Mouse (Mus musculus) adrenal gland, postnatal 10 days (tissue): ENCODE data around the gene Hist1h2ac. TPM values are rescaled to one million over a fixed set of nuclear protein-coding genes. Genes with fewer than 3 reads are reported as not detected.
"Not testable (repeated sequence)": the region's sequence is repeated elsewhere in the genome, so short reads cannot be mapped to it uniquely, and the experiment has no call there.

ENCODE experiments used
- DNase-seq: peaks from one replicate; pipeline ENCODE4 v3.0.0; 2021; ENCODE audit warnings: mixed read lengths
- long read RNA-seq, 2 experiments: library from polyadenylated mRNA; stranded (forward); transcript quantifications; one replicate each; pipeline ENCODE4 v2.0.0; 2021
- total RNA-seq, 2 experiments: library from RNA; stranded (reverse); gene quantifications; 2 replicates each; pipeline ENCODE4 v1.2.3; 2021

The Hist1h2ac gene
- 1 to 10 TPM; 8.3 to 9.7 TPM for total RNA-seq
- long read RNA-seq, experiment 1 = 0 reads
- long read RNA-seq, experiment 2 = 0 reads

DNA sequence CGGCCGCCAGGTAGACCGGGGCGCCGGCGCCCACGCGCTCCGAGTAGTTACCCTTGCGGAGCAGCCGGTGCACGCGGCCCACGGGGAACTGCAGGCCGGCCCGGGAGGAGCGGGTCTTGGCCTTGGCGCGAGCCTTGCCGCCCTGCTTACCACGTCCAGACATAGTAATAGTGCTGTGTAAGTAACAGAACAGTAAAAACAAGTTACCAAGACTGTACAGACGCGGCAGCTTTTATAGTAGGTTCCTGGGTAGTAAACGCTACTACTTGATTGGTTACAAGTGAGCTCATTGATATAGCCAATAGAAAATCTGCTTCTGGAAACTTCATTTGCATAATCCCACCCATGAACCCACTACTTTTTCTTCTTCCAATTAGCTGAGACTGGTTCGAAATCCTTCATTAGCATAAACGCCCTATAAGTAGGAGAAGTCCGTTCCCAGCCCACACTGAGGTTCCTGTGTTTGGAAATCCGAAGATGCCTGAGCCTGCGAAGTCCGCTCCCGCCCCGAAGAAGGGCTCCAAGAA lies at the start of gene Hist1h2ac, which contains the start of gene Hist1h2bc:
TSS of gene Hist1h2ac (minus strand) at position 194 of the 527 bp plus-strand sequence.
TSS of gene Hist1h2bc (plus strand) at position 445 of the 527 bp plus-strand sequence.
- DNase-seq = peak; percentile 86

DNA sequence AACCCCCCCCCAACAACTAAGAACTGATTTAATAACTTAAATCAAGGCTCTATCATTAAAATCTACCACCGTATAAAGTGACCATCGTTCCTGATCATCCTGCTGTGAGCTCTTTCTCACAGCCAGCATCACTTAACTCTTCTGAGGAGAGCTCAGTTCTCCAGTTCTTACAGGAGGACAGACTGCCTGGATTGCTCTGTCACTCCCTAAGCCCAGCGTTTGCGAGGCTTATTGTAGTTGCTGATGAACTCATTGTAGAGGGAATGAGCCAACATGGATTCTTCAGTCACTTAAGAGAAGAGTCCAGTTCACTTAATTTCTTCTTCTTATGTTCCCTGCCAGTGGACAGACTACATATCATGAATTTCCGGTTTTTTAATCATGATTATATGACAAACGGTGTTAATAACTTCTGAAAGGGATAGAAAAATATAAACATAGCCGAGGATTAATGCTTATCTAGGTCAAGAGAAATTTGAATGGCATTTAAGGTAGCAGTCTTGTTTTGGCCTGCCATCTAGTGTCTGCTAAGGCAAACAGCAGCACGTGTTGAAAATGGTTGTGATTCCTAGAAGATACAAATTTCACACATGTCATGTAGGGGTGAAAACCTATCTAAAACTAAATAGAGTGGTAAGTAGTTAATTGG lies 48.5 kb upstream of the Hist1h2ac start:
- no peak for DNase-seq

DNA sequence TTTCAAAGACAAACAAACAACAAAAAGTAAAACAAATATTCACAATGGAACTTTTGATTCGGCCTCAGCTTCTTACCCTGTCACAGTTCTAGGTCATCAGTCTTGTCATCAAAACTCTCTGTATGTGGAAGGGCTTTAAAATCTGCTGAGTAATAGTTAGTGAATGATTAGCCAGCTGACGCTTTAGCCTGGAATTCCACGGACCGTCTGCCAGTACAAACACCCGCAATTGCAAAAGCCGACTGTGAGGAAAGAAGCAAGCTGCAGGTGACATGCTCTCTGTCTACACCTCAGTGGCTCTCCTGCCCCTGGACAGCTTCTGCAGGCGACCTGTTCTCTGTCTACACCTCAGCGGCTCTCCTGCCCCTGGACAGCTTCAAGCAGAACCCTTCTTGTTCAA lies 46.7 kb upstream of the Hist1h2ac start:
- DNase-seq = peak; percentile 52

DNA sequence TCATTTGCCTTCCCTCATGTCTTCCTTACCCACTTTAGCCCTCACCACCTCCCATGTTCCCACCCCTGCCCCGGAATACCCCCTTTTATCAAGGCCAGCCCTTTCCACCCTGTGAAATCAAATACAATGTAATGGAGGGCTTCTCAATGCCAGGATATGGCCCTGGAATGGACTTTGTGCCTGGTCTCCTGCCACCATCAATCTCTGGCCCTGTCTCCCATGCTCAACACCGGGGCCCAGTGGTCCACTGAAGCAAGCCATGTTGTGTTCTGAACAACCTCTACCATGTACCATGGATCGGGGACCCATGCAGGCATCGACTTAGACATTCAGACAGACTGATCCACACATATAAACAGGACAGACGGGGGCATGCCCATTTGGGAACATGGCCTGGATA lies 46.0 kb upstream of the Hist1h2ac start:
- DNase-seq = no peak

DNA sequence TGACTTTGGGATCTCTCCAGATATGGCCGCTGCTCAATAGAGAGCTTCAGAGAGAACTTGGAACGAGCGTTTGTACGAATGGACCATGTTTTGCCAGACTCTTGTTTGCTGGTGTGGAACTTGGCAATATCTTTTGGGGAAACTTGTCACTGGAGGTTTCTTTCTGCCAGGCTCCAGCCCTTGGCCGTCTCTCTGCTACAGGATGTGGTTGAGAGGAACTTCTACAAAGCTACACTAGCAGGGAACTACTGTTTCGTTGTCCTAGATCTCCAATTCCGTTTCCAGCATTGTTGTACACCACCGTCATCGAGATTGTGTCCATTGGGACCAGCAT lies 45.4 kb upstream of the Hist1h2ac start:
- no peak for DNase-seq

DNA sequence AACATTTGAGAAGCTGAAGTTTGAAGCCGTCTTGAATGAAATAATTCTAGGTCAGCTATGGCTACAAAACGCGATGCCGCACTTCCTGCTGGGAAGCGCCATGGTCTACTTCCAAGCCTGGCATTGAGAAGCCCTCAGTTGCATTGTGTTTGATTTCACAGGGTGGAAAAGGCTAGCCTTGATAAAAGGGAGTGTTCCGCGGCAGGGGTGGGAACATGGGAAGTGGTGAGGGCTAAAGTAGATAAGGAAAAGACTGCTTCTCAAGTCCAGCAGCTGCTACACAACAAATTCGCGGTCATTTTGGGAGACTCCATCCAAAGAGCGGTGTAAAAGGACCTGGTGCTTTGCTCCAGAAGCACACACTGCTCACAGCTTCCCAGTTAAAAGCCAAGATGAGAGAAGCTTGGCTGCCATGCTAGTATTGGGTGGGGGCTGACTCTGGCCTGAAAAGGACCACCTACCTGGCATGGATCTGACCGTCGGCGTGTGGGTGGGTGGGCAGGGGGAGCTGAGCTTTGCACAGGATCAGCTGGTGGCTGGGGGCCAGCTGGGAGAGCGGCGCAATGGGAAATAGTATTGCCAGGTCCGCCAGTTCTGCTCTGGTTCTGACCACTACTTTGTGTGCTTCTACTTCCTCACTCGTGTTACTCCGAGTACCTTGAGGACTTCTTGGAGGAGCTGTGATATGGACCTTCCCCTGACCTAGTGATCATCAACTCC lies 44.9 kb upstream of the Hist1h2ac start:
- no peak for DNase-seq

DNA sequence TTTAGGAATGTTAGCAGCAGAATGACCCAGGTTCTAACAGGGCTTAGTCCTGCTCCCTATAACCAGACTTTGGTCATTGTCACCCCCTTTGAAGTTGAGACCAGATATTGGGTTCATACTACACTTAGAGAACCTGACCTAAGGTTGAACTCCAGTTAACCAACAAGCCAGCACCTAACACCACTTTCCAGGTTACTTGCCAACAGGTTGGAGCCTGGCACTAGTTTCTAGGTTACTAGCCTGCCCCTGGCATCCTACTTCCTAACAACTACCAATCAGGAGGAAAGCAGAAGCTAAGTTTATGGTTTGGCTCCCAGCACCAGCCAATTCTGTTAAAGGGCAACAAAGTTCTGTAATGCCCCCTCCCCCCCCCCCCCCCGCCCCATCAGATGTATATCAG lies 41.5 kb upstream of the Hist1h2ac start:
- DNase-seq = no peak

DNA sequence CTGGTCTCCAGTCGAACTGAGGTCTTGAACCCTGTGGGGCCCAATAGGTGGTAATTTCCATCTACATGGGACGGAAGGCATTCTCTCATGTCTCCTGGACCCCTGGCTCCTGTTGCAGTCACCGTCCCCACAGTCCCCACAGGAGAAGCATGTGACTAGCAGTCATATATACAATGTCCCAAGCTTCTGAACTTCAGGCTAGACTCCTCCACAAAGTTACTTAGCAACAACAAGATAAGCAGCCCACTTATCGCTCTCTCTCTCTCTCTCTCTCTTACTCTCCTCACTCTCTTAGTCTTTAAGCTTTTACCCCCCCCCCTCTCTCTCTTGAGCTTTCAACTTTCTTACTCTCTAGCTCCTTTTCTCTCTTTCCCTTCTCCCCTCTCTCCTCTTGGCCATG lies 40.5 kb upstream of the Hist1h2ac start:
- DNase-seq = no peak

DNA sequence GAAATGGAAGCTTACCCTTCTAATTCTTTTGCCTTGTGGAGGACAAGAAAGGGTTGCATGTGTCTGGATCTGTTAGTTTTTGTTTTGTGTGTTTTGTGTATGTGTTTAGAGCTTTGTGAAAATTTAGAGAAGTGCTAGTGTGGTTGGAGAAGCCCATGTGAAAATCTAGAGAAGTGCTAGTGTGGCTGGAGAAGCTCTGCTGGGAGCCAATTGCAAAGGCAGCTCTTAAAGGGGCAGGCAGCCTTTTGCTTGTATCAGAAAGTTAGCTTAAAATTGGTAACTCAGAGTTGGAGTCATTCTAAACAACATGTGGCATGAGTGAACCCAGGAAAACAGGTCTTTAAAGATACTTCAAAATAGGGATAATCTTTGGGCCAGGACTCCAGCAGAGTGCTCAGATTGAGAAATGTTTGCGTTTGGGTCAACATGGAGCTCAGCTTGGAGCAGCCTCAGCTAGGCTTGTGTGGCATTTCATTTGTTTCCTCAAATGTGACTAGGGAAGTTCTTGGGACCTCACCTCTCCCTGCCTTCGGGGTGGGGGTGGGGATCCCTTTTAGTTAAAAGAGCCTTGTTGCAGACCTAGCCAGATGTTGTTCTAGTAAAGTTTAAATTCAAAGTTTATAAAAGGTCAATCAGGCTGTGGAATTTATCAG lies 34.0 kb upstream of the Hist1h2ac start:
- not testable (repeated sequence) for DNase-seq

DNA sequence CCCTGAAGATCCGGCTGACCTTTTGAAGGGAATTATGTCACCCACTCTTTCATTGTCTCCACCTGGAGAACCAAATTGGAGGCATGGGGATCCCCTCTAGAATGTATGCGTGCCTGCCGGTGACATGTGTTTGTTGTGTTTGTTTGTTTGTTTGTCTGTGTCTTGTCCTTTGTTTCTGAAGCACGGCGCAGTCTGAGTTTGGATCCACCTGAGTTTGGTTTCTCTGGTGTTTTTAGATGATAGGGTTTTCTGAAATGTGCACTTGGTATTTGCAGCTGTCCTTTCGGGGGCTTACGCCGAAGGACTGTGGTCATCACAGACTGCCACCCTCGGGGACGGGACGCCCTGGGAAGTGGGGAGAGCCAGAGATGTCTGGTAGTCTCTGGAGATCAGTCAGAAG lies 33.4 kb upstream of the Hist1h2ac start:
- no peak for DNase-seq

DNA sequence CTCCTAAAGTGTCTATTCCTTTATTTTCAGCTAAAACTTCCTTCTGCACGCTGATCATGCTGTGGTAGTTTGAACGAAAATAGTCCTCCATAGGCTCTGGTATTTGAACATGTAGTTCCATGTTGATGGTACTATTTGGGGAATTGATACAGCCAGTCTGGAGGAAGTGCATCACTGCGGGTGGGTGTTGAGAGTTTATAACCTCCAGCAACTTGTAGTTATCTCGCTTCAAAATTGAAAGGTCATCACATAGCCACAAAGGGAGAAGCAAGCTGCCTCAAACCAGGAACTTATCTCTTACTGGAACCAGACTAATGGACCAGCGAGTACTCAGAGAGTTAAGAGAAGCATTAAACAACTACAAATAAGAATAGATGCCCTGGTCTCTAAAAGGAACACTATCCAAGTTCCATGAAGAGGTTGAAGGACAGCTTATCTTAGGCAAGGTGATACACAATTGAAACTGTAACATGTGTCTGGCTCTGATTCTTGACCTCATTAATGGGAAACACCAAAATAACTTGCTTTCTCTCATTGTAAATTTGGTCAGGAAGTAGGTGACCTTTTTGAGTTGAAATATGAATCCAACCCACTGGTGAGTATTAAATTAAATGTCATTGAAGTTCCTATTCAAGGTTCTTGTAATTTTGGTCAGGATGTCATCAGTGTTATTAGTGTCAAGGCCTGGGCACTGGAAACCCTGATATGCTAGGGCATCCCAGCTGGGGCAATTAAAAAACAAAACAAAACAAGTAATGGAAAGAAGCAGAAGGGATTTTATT lies 32.7 kb upstream of the Hist1h2ac start:
- DNase-seq = no peak

DNA sequence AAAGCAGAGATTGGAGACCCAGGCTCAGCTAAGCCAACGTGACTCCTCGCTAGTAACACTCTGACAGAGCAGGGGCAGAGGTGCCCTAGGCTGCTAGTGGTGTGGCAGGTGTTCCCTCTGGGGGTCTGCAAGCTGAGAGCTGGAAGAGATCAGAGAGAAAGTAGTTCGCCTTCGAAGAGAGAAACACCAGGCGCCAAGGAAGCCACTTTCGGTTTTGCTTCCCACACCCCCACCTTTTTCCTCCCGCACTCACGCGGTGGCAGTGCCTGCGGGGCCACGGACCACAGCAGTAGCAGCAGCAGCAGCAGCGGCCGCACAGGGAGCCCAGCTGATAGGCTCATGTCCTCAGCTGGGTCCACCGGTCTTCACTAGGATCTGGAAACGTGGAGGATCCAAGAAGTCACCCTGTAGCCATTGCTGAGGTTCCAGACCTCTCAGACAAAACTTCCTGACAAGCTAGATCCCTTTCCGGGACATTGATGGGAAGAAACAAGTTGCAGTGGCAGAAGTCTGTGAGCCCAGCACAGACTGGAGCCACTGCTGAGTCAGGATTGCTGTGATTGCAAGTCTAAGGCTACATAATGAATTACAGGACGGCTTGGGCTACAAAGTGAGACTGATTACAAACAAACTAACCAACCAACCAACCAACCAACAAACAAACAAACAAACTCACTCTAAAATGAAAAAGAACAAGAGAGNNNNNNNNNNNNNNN lies 26.8 kb upstream of the Hist1h2ac start, which contains the start of gene Hfe:
TSS of gene Hfe (minus strand) at position 481 of the 716 bp plus-strand sequence.
- peak; percentile 74 for DNase-seq

DNA sequence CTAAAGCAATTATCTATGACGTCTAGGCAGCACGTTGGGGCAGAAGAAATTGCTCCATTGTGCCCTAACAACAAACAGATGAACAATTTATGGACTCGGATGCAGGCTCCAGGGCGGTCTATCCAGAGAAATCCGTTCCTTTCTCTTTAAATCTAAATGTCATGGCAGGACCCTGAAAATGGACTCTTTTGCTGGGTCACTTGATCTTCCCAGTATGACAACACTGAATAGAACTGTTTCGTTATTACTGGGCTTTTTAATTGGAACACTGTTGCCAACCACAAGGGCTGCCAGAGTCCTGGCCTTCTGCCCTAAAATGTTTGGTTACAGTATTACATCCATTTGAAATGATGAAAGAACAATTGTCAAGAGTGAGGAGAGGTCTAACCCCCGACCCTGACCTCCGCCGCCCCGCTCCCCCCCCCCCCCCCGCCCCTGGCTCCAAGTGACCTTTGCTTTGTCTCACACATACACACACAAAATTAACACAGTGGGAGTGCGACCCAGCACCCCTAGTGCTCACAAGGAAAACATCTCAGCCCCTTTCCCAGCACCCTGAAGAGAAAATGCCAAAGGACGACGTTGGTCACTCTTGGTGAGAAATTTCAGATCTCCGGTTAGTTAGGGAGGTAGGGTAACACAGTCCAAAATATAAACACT lies 26.1 kb upstream of the Hist1h2ac start:
- no peak for DNase-seq

DNA sequence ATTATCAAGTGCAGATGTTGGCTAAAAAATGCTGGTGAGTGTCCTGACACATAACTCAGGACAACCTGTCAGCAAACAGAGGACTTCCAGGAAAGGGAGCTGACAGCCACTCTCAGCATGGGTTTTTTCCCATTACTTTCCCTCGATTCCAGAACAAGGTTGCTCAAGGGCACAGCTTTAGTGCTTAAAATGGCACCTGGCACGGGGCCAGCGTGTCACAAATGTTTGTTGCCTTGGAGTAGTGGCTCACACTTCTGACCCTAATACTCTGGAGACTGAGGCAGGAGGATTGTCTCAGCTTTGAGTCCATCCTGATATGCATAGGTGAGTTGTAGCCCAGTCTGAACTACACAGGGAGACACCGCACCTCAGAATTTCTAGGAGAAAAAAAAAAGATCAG lies 24.9 kb upstream of the Hist1h2ac start:
- DNase-seq = peak; percentile 51

DNA sequence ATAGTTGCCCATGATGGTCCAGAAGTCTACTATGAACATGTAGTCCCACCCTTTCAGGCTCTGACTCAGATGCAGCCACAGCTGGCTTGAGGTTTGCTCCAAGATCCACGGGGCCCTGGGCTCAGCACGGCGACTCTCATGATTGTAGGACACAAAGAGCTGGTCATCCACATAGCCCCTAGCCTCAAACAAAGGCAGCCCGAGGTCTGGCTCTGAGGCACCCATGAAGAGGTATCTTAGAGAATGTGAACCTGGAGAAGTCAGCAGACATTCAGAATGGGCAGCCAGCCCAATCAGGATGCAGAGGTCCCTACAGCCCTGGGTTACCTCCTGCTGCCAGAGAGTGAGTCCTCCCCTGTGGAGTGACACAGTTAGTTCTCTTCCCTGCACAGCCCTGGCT lies 24.3 kb upstream of the Hist1h2ac start:
- no peak for DNase-seq

DNA sequence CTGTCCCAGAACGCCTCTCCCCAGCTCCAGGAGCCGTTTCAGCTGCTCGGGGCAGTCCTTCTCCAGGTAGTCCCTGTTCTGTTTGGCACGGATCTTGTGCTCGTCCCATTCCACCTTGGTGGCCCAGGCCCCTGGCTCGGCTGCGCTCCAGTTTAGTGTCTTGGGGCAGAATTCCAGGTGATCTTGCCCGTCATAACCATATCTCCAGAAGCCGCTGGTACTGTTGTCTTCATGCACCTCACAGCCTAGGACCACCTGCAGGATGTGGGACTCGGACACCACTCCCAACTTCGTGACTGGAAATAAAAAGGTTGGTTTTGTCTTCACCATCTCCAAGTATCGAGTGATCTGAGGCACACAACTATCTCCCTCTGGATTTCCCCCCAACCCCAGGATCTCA lies 23.0 kb upstream of the Hist1h2ac start:
- DNase-seq = no peak

DNA sequence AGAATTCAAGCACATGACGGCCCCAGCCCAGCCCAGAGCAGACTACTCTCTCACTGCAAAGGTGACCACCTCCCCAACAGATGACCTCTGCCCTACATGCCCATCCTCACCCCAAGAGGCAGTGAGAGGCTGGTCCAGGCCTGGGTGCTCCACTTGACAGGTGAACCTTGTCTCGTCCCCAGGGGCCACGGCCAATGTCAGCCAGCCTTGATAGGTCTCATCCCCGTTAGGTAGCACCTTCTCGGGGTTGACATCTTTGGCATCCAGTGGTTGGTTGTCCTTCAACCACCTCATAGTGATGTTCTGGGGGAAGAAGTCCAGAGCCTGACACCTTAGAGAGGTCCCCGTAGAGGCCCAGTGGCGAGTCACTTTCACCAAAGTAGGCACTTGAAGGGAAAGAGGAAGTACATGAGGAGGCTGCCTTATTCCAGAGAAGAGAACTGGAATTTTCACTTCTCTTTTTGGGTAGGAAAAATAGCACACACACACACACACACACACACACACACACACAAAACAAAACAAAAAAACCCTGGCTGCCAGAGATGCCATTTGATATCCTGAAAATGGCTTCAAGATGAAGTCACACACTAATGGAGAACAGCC lies 22.1 kb upstream of the Hist1h2ac start:
- no peak for DNase-seq

DNA sequence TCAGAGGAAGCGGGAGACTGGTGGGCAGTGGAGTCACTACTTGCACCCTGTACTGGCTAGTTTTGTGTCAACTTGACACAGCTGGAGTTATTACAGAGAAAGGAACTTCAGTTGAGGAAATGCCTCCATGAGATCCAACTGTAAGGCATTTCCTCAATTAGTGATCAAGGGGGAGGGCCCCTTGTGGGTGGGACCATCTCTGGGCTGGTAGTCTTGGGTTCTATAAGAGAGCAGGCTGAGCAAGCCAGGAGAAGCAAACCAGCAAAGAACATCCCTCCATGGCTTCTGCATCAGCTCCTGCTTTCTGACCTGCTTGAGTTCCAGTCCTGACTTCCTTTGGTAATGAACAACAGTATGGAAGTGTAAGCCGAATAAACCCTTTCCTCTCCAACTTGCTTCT lies 19.1 kb upstream of the Hist1h2ac start:
- not testable (repeated sequence) for DNase-seq

DNA sequence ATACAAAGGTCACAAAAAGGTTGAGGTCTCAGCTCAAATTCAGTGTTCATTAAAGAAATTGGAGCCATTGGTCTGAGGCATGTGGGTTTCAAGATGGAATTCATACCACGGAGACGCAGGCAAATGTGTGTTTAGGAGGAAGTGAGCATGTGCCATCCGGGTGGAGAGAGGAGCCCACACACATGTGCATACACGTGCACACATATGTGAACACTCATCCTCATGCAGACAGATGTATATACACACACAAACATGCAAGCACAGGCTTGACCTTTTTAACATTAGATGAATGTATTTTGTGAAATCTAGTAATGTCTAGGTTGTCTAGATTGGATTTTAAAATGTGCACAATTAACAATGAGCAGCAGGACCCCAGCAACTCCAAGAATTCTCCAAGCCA lies 18.5 kb upstream of the Hist1h2ac start:
- no peak for DNase-seq

DNA sequence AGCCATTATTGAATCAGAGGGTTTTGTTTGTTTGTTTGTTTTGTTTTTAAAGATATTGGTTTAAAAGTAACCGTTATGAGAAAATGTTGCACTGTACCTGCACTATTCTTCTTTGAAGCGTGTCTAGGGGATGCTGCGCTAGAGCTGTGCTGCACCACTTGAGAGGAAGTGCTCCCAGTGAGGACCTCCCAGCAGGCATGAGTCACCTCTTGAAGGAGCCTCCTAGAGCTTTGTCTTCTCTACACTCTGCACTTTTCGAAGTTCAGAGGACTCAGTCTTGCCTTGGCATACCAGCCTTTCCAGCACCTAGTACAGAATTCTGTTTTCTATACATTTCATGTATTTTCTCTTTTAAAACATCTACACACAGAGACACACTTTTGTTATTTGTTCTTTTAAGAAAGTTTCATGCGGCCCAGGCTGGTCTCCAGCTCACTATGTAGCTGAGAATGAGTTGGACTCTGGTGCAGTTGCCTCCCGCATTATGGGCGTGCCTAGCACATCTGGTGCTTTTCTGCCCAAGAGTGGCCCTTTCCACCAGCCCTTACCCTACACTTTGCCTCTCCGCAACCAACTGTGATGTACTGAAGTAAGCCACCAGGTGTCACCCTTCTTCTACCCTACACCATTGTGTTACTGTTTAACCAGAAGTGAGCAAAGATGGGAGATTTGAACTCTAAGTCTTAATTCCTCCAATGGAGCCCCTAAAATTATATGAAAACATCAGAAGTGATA lies 17.2 kb upstream of the Hist1h2ac start:
- DNase-seq = peak; percentile 80
